Mouse (Mus musculus) left cerebral cortex, adult 2 months (tissue): Measurements from ENCODE around the gene Gm20390. TPM values are rescaled to one million over a fixed set of nuclear protein-coding genes. Genes with fewer than 3 reads are reported as not detected.

ENCODE experiments used
- DNase-seq, 2 experiments: peaks; one replicate each; pipeline ENCODE4 v3.0.0; 2021 to 2022; ENCODE audit warnings: low spot score in 2 of 2, mixed read lengths in 1 of 2; ENCODE audit errors: extremely low spot score in 1 of 2
- H3K27ac ChIP-seq: fragments of 200-600 bp; 2 replicates; pipeline ENCODE4 v1.8.1; 2022
- H3K4me3 ChIP-seq: fragments of 200-600 bp; 2 replicates; pipeline ENCODE4 v1.8.1; 2022
- CTCF ChIP-seq: fragments of 200-600 bp; IDR thresholded peaks from 2 replicates; pipeline ENCODE4 v1.8.1; 2022; ENCODE audit warnings: antibody characterized with exemption, mild to moderate bottlenecking, moderate library complexity
- intact Hi-C: fragments of 180-260 bp; cut with DNase I; formaldehyde crosslinking; loops from one replicate; pipeline ENCODE4 v1.15.1; 2025
- total RNA-seq, 2 experiments: library from RNA; stranded (reverse); gene quantifications; 2 replicates each; pipeline ENCODE4 v1.2.3; 2021

Gene Gm20390
- total RNA-seq, 2 experiments from 2014 or later, result 85.3 to 97.9 TPM

DNA sequence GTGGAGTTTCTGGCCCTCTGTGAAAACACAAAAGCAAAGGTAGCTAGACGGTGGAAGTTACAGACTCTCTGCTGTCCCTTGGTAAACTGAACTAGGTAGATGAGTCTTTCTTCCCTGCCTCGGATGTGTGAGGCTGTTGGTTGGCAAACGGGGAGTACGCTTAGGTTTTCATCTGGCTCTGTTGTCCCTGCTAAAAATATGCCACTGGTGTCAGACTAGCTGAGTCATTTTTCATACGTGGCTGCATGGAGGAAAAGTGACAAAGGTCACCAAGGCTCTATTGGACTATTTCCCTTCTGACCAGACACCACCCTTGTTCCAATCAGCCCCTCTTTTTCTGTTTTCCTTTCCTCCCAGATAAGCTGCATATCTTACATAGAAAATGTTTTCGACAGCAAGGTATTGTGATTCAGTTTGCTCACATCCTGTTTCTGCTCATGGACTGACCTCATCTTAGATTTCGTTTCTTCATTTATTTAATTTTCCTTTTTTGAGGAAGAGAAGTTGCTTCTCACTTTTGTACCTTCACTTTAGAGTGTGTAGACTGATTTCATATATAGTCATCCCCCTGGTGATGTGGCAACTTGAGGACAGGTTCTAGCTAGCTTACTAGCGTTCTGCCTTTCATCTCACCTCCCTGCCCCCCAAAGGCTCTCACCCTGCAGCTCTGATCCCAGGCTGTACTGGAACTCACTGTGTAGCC lies 19.7 kb upstream of the Gm20390 start:
- H3K4me3 ChIP-seq, result no peak overlapping the region
- peak overlapping the region; percentile 58; the same call in 1 of the 2 replicates for H3K27ac ChIP-seq

GRCm38 (mm10) chr11:93987026-93987425 lies 18.9 kb upstream of the Gm20390 start:
- Histone ChIP-seq H3K27ac (peak overlapping the region; percentile 58; the same call in 1 of the 2 replicates), H3K4me3 (no peak overlapping the region)
- intact Hi-C loops, result no loop called here
- TF ChIP-seq CTCF, result no peak
- DNase-seq, result no peak

More for the DNA sequence above, 19.7 kb upstream of the Gm20390 start:
- DNase-seq, result no peak
- intact Hi-C loops, result no loop called here
- no peak for TF ChIP-seq CTCF

DNA sequence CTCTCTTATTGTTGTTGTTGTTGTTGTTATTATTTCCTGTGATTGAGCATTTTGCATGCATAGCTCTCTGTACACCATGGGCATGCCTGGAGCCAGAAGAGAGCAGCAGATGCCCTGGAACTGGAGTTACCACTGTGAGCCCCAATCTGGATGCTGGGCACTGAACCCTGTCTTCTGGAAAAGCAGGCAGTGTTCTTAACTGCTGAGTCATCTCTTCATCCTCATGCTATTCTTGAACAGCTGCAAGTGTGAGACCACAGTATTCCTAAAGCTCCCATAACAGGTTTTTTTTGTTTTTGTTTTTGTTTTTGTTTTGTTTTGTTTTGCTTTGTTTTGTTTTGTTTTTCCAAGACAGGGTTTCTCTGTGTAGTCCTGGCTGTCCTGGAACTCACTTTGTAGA lies 18.2 kb upstream of the Gm20390 start:
- Histone ChIP-seq H3K4me3 (no peak overlapping the region), H3K27ac (no peak overlapping the region)
- intact Hi-C loops, result no loop called here
- no peak for DNase-seq
- TF ChIP-seq CTCF, result no peak

DNA sequence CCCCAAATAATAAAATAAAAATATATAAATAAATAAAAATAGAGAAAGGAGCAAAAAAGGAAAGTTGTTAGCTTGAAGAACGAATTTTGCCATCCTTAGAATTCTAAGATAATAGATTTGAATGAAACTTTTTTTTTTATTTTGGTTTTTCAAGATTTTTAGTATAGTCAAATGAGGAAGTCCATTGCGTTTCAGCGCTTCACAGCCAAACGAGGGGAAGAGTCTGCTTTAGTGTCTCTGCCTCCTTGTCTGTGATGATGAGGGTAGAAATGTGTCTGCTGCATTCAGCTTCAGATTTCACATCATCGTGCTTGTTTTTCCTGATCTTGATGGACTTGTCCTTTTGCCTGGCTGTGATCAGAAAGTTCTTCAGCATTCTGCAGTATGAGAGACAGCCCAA lies 17.2 kb upstream of the Gm20390 start:
- Histone ChIP-seq H3K27ac (no peak overlapping the region), H3K4me3 (no peak overlapping the region)
- no peak for TF ChIP-seq CTCF
- intact Hi-C loops, result no loop called here
- DNase-seq, result no peak

GRCm38 (mm10) chr11:93984619-93985018 lies 16.5 kb upstream of the Gm20390 start:
- H3K27ac ChIP-seq, result no peak overlapping the region
- intact Hi-C loops, result no loop called here
- no peak for DNase-seq
- no peak overlapping the region for H3K4me3 ChIP-seq
- no peak for TF ChIP-seq CTCF

DNA sequence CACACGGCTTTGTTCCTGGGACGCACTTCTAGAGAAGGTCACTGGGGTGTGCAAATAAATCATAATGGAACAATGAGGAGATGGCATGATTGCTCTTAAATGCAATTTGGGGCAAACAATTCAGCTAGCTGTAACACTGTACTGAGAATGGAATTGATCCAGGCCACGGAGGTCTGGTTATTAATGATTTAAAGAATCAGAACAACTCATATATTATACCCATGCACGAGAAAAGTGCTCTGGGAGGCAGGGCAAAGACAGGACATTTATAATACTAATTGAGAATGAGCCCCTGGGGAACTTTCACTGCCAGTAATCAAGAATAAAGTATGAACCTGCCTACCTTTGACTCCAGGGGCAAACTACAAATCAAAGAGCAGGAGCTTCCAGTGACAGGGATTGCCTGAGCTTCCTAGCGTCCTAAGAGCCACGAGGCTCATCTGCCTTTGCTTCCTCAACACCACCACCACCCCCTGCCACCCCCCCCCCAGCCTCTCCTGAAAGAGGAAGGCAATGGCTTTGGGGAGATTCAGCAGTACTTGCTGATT lies 11.5 kb upstream of the Gm20390 start:
- no peak for DNase-seq
- intact Hi-C loops, result no loop called here
- no peak for TF ChIP-seq CTCF
- Histone ChIP-seq H3K4me3 (no peak overlapping the region), H3K27ac (no peak overlapping the region)

DNA sequence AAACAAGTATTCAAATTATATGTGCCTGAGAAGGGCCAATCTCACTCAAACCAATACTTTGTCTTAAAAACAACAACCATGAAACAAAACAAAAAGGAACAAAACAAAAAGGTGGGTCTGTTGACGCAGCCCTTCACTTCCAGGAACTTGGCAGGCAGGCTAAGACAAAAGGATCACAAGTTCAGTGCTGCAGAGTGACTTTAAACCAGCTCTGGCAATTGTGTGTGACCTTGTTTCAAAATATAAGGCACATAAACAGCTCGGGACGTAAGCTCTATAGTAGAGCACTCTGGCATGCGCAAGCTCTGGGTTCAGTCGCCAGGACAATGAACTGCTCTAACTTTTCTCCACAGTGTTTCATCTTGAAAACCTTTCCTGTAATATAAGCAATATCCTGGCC lies 4.9 kb upstream of the Gm20390 start:
- DNase-seq, result no peak
- Histone ChIP-seq H3K4me3 (no peak overlapping the region), H3K27ac (no peak overlapping the region)
- intact Hi-C loops, result no loop called here
- no peak for TF ChIP-seq CTCF

DNA sequence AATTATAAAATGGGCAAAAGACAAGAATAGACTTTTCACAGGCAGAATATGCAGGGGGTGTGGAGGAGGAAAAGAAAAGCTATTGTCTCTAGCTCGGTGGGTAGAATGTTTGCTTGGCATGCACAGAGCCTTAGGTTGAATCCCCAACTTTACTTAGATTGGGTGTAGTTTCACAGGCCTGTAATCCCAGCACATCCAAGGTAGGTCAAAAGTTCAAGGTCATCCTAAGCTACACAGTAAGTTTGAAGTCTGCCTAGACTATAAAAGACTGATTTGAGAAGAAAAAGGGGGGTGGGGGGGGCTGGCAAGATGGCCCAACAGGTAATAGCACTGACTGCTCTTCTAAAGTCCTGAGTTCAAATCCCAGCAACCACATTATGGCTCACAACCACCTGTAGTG lies 1.7 kb upstream of the Gm20390 start:
- intact Hi-C loops, result loop anchor here (5.0 to 10.0 kb wide), 3 partner anchors 73 to 305 kb away; partner anchors contain the start of gene Tob1
- DNase-seq, result no peak
- no peak overlapping the region for H3K4me3 ChIP-seq
- TF ChIP-seq CTCF, result no peak
- no peak overlapping the region; the same call in 1 of the 2 replicates for H3K27ac ChIP-seq

DNA sequence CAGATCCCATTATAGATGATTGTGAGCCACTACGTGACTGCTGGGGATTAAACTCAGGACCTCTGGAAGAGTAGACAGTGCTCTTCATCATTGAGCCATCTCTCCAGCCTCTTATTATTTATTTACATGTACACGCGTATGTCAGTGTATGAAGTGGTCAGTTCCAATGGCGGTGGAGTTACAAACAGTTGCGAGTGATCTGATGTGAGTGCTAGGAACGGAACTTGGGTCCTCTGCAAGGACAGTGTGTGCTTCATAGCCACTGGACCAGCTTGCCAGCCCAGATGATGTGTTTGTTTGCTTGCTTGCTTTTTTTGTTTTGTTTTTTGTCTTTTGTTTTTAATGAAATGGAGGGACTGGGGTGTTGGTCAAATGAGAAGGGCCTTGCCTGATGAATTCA lies 1.1 kb upstream of the Gm20390 start:
- DNase-seq, result no peak
- H3K27ac ChIP-seq, result peak overlapping the region; percentile 94; the same call in 1 of the 2 replicates
- no peak overlapping the region for H3K4me3 ChIP-seq
- intact Hi-C loops, result loop anchor here (5.0 to 10.0 kb wide), 3 partner anchors 73 to 306 kb away; partner anchors contain the start of gene Tob1
- no peak for TF ChIP-seq CTCF

DNA sequence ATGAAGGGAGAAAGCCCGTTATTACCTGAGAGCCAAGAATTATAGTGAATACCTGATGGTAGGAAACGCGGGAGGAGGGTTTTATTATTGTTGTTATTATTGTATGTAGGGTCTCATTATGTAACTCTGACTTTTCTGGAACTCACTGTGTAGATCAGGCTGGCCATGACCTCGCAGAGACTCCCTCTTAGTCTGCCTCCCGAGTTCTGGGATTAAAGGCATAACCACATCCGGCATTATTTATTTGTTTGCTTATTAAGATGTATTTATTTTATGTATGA lies 695 bp upstream of the Gm20390 start:
- no peak for DNase-seq
- intact Hi-C loops, result loop anchor here (1.0 to 10.0 kb wide), 5 partner anchors 27 to 306 kb away; partner anchors contain the start of gene Tob1
- Histone ChIP-seq H3K27ac (peak overlapping the region; percentile 94), H3K4me3 (peak overlapping the region; percentile 35)
- no peak for TF ChIP-seq CTCF

GRCm38 (mm10) chr11:93967381-93967780 lies 712 bp downstream of the Gm20390 start:
- TF ChIP-seq CTCF, result no peak
- Histone ChIP-seq H3K27ac (peak overlapping the region; percentile 71), H3K4me3 (peak overlapping the region; percentile 70)
- no peak for DNase-seq
- intact Hi-C loops, result loop anchor here (5.0 to 10.0 kb wide), 3 partner anchors 75 to 307 kb away; partner anchors contain the start of gene Tob1

GRCm38 (mm10) chr11:93965391-93965790 lies 2.7 kb downstream of the Gm20390 start:
- no peak for DNase-seq
- intact Hi-C loops, result loop anchor here (5.0 to 10.0 kb wide), 3 partner anchors 77 to 309 kb away; partner anchors contain the start of gene Tob1
- no peak for TF ChIP-seq CTCF
- H3K27ac ChIP-seq, result peak overlapping the region; percentile 29; the same call in 1 of the 2 replicates
- no peak overlapping the region for H3K4me3 ChIP-seq

- DNase-seq, result no peak
- intact Hi-C loops, result loop anchor here (10.0 kb wide), 1 partner anchor 312 kb away; no protein-coding TSS in a partner anchor
- H3K27ac ChIP-seq, result no peak overlapping the region
- no peak for TF ChIP-seq CTCF
- no peak overlapping the region for H3K4me3 ChIP-seq
Observed at GRCm38 (mm10) chr11:93963013-93963412, 5.1 kb downstream of the Gm20390 start.
